Mouse (Mus musculus): Measurements from ENCODE around the gene Mybbp1a.

DNA sequence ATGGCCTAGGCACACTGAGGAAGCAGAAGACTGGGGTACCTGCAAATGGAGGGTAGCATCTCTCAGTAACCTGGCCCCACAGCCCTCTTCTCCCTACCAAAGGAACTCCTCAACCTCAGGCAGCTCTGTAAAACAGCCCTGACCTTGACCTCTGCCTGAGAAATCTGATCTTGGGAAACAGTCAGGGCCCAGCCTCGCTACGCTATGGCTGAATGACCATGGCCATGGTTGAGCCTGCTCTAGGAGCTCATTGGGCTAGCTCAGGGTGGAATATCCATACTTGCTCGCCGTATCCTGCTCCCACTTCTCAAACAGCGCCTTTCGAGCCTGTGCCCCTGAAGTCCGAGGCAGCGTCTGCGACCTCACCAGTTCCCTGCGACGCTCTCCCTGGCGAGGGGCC, 40.1 kb upstream of the Mybbp1a start:
- TF ChIP-seq GATA1 (IDR thresholded peaks at IDR 0.05; ENCODE audit: borderline replicate concordance, low read length) (no peak), FLI1 (IDR thresholded peaks at IDR 0.05; ENCODE audit: low read length) (no peak)

Data from megakaryocyte, embryonic 14.5 days (primary cell).